Mouse (Mus musculus): ENCODE measurements around the gene Abhd14b. TPM values are rescaled to one million over a fixed set of nuclear protein-coding genes. Genes with fewer than 3 reads are reported as not detected.
"Not testable (repeated sequence)": the region's sequence is repeated elsewhere in the genome, so short reads cannot be mapped to it uniquely, and the experiment has no call there.

The Abhd14b gene
- polyA plus RNA-seq, 1 experiment from 2014 or later: 31.2 TPM

DNA sequence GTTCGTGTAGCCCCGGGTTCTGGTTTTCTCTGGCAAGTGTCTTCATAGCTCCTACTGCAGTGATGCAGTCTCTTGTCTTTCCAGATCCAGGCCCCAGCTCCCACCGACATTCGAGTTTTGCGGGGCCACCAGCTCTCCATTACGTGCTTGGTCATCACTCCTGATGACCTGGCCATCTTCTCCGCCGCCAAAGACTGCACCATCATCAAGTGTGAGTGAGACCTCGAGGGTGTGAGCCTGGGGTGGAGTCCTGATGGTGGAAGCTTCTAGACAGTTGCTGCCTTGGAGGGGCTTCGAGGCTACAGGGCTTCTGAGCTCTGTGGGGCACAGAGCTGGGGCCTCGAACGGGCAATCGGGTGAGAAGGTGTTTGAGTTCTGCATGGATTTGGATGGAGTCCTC is 34.4 kb downstream of the Abhd14b start:
- in situ Hi-C loops (cut with MboI; ENCODE audit: low pct_unique_long_range_greater_than_20kb): no loop called here
- ChIA-PET POLR2A (no interaction called here), CTCF (no interaction called here)
- TF ChIP-seq CTCF (IDR thresholded peaks at IDR 0.05): no peak
- DNase-seq (ENCODE audit: low read depth, low spot score): no peak
- no peaks in the 10 kb centered on the region for H3K27me3 ChIP-seq
- ATAC-seq: no peak

DNA sequence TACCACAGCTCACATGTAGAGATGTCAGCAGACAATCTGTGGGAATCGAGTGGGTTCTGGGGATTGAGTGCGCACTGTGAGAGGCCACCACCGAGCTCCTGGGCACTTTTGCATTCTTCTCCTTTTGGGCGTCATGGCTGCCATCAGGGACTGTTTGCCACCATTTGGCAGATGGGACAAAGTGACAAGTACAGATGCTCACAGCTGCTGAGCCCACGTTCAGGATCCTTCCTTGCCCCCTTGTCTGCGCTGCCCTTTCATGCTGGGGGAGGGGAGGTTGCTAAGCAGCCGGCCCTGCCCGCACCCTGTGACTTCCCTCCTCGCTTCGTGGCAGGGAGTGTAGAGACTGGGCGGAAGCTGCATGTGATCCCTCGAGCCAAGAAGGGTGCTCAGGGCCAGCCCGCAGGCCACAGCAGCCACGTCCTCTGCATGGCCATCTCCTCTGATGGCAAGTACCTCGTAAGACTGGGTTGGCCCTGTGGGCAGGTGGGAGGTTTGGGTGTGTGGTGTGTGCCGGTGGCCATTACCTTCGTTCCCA is 35.4 kb downstream of the Abhd14b start:
- no peak for TF ChIP-seq CTCF (IDR thresholded peaks at IDR 0.05)
- DNase-seq (ENCODE audit: low read depth, low spot score): no peak
- ATAC-seq: no peak
- ChIA-PET POLR2A (no interaction called here), CTCF (no interaction called here)
- in situ Hi-C loops (cut with MboI; ENCODE audit: low pct_unique_long_range_greater_than_20kb): no loop called here
- H3K27me3 ChIP-seq: no peaks in the 10 kb centered on the region

DNA sequence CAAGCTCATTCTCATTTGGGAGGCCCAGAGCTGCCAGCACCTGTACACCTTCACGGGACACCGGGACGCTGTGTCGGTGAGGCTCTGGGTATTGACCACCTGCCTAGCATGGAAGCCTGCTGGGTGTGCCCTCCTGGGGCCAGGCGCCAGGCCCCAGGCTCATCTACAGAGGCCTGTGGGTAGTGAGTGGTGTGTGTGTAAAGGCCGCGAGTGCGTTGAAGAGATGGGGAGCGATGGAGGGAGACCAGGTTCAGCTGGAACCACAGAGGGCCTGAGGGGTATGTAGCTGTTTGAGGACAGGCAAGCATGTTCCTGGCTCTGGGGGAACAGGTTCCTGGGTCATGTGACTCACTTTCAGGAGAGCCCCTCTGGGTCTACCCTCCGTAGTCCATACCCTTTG is 35.9 kb downstream of the Abhd14b start:
- H3K27me3 ChIP-seq: no peaks in the 10 kb centered on the region
- no peak for DNase-seq (ENCODE audit: low read depth, low spot score)
- ChIA-PET CTCF (no interaction called here), POLR2A (no interaction called here)
- ATAC-seq: no peak
- no peak for TF ChIP-seq CTCF (IDR thresholded peaks at IDR 0.05)
- in situ Hi-C loops (cut with MboI; ENCODE audit: low pct_unique_long_range_greater_than_20kb): no loop called here

DNA sequence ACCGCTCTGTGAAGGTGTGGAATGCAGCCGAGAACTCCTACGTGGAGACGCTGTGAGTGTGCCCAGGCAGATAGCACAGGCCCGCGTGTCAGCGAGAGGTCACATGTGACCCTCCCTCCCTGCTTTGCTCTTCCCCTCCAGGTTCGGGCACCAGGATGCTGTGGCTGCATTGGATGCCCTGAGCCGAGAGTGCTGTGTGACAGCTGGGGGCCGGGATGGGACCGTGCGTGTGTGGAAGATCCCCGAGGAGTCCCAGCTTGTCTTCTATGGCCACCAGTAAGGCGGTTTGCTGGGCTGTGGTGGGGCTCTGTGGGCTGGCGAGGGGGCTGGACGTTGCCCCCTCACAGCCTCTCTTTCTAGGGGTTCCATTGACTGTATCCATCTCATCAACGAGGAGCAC is 36.3 kb downstream of the Abhd14b start:
- in situ Hi-C loops (cut with MboI; ENCODE audit: low pct_unique_long_range_greater_than_20kb): no loop called here
- no peak for TF ChIP-seq CTCF (IDR thresholded peaks at IDR 0.05)
- no peak for ATAC-seq
- POLR2A ChIA-PET: interaction anchor here (1.0 kb wide), 1 partner anchor 29 kb away, joined by 3 read pairs; no protein-coding TSS in a partner anchor
- H3K27me3 ChIP-seq: no peaks in the 10 kb centered on the region
- DNase-seq (ENCODE audit: low read depth, low spot score): no peak
- CTCF ChIA-PET: no interaction called here

DNA sequence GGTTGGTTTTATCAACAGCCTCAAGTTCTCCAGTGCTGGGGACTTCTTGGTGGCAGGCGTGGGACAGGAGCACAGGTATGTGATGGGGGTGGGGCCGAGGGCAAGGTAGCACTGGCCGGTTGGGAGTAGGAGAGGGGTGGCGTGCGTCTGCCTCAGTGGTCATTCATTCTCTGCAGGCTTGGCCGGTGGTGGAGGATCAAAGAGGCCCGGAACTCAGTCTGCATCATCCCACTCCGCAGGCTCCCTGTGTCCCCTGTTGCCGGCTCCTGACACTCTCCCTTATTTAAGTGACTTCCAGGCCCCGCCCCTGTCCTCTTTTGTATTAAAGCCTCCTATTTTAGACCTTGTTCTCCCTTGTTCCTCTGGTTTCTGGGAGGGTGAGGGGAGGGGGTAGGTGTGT is 37.8 kb downstream of the Abhd14b start:
- in situ Hi-C loops (cut with MboI; ENCODE audit: low pct_unique_long_range_greater_than_20kb): no loop called here
- ATAC-seq (no peak), DNase-seq (ENCODE audit: low read depth, low spot score) (no peak)
- CTCF ChIA-PET: no interaction called here
- no peaks in the 10 kb centered on the region for H3K27me3 ChIP-seq
- POLR2A ChIA-PET: no interaction called here
- no peak for TF ChIP-seq CTCF (IDR thresholded peaks at IDR 0.05)

DNA sequence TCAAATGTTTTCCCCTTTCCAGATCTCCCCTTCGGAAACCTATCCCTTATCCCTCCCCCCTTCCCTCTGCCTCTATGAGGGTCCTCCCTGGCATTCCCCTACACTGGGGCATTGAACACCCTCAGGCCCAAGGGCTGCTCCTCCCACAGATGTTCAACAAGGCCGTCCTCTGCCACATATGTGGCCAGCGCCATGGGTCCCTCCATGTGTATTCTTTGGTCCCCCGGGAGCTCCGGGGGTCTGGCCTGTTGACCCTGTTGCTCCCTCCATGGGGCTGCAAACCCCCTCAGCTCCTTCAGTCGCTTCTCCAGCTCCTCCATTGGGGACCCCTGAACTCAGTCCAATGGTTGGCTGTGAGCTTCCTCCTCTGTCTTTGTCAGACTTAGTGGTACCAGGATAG is 40.3 kb downstream of the Abhd14b start:
- CTCF ChIA-PET; in situ Hi-C loops (cut with MboI; ENCODE audit: low pct_unique_long_range_greater_than_20kb); DNase-seq (ENCODE audit: low read depth, low spot score); ATAC-seq; POLR2A ChIA-PET; H3K27me3 ChIP-seq: not testable (repeated sequence)

DNA sequence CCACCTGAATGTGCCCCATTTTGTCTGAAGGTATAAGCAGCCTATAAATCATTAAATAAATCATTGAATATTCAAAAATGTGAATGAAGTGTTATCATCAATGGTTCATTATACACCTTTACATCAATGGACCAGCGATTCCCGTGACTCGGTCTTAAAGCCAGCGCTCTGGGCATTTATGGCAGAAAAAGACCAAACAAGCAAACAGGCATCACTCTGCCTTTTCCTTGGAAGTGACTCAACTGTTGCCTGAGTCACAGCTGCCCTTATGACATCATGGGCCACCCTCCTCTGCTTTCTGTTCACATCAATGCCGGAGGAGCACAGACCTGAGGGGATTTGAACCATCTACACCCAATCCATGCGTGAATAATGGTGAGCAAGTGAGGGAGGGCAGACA is 52.4 kb downstream of the Abhd14b start, which contains the start of gene Iqcf1:
Iqcf1 (plus strand) TSS at position 301 of the 400 bp plus-strand sequence.
- H3K27me3 ChIP-seq: no peaks in the 10 kb centered on the region
- no peak for TF ChIP-seq CTCF (IDR thresholded peaks at IDR 0.05)
- in situ Hi-C loops (cut with MboI; ENCODE audit: low pct_unique_long_range_greater_than_20kb): no loop called here
- DNase-seq (ENCODE audit: low read depth, low spot score) (no peak), ATAC-seq (no peak)
- ChIA-PET POLR2A (no interaction called here), CTCF (no interaction called here)

DNA sequence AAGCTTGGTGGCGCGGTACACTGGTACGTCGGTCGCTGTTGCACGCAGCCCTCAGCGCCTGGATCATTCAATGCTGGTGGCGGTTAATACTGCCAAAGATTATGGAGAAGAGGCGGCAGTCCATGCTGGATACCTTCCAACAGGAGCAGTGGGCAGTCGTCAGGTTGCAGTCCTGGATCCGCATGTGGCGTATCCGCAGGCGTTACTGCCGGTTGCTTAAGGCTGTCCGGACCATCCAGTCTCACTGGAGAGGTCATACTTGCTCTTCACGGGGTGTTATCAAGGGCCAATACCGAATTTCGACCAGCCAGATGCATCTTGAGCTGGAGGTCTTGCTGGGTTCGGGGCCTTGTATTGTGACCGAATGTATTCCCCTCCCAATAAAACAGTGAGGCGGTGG is 54.6 kb downstream of the Abhd14b start:
- ATAC-seq (no peak), DNase-seq (ENCODE audit: low read depth, low spot score) (no peak)
- CTCF ChIA-PET: no interaction called here
- in situ Hi-C loops (cut with MboI; ENCODE audit: low pct_unique_long_range_greater_than_20kb): no loop called here
- TF ChIP-seq CTCF (IDR thresholded peaks at IDR 0.05): no peak
- H3K27me3 ChIP-seq: no peaks in the 10 kb centered on the region
- POLR2A ChIA-PET: no interaction called here

Other genes with a start within 250 kb of the Abhd14b start
- 62.8 TPM for gene Ppm1m, start 247.7 kb upstream of the Abhd14b start, polyA plus RNA-seq (2021)
- 30.7 TPM for gene Twf2, start 244.4 kb upstream of the Abhd14b start, polyA plus RNA-seq (2021)
- 0.03 TPM for gene Tlr9, start 224.9 kb upstream of the Abhd14b start, polyA plus RNA-seq (2021)
- gene Alas1, start 198.8 kb upstream of the Abhd14b start, polyA plus RNA-seq (2021): 91.4 TPM
- gene Poc1a, start 166.4 kb upstream of the Abhd14b start, polyA plus RNA-seq (2021): 9.9 TPM
- 13.6 TPM for gene Dusp7, start 78.8 kb upstream of the Abhd14b start, polyA plus RNA-seq (2021)
- 189 TPM for gene Rpl29, start 18.0 kb upstream of the Abhd14b start, polyA plus RNA-seq (2021)
- gene Acy1, start 9.1 kb upstream of the Abhd14b start, polyA plus RNA-seq (2021): 10.8 TPM
- 25.2 TPM for gene Abhd14a, start 219 bp downstream of the Abhd14b start, polyA plus RNA-seq (2021)
- gene Pcbp4, start 5.8 kb downstream of the Abhd14b start, polyA plus RNA-seq (2021): 83.4 TPM
- gene Gpr62, start 18.5 kb downstream of the Abhd14b start, polyA plus RNA-seq (2021): 0.05 TPM
- 29.9 TPM for gene Rrp9, start 28.5 kb downstream of the Abhd14b start, polyA plus RNA-seq (2021)
- gene Parp3, start 29.5 kb downstream of the Abhd14b start, polyA plus RNA-seq (2021): 58.0 TPM
- not detected for gene Iqcf1, start 52.5 kb downstream of the Abhd14b start, polyA plus RNA-seq (2021)
- gene Iqcf5, start 67.1 kb downstream of the Abhd14b start, polyA plus RNA-seq (2021): not detected
- not detected for gene Iqcf3, start 114.2 kb downstream of the Abhd14b start, polyA plus RNA-seq (2021)
- gene Iqcf4, start 123.5 kb downstream of the Abhd14b start, polyA plus RNA-seq (2021): not detected
- not detected for gene Iqcf6, start 179.1 kb downstream of the Abhd14b start, polyA plus RNA-seq (2021)
- gene Grm2, start 208.6 kb downstream of the Abhd14b start, polyA plus RNA-seq (2021): not detected
- gene Tex264, start 238.5 kb downstream of the Abhd14b start, polyA plus RNA-seq (2021): 162 TPM